Mouse (Mus musculus) olfactory bulb, adult 2 months (tissue): ENCODE data around the gene Vgll4.

Experiments used
- CTCF ChIP-seq: fragments of 200-500 bp; IDR thresholded peaks from 2 replicates; pipeline ENCODE4 v1.5.1; 2012; ENCODE audit warnings: low read depth, mild to moderate bottlenecking, low read length, moderate library complexity; ENCODE audit not compliant: insufficient read depth
- POLR2A ChIP-seq: fragments of 200-500 bp; IDR thresholded peaks from 2 replicates; pipeline ENCODE4 v1.6.1; 2012; ENCODE audit warnings: mild to moderate bottlenecking, low read depth, low read length, moderate library complexity; ENCODE audit not compliant: insufficient read depth

GRCm38 (mm10) chr6:114878841-114879520 lies 90.8 kb downstream of the Vgll4 start:
- TF ChIP-seq CTCF (no peak), POLR2A (no peak)
